Mouse (Mus musculus) liver, postnatal 0 days (tissue): ENCODE data around the gene Dnajc6. TPM values are rescaled to one million over a fixed set of nuclear protein-coding genes. Genes with fewer than 3 reads are reported as not detected.
A peak's percentile ranks its signal among the peaks of the same experiment; 100 is the strongest.

Experiments
- ATAC-seq: fragments of 200-750 bp; cut with Nextera tagmentation; 2 replicates; pipeline ENCODE4 v1.8.0; 2017; ENCODE audit warnings: mild to moderate bottlenecking, moderate library complexity
- DNase-seq: peaks from one replicate; pipeline ENCODE4 v3.0.0-alpha.2; 2016
- H3K27ac ChIP-seq: fragments of 300-500 bp; sonication (generic); 2 replicates; pipeline ENCODE4 v1.5.1; 2014; ENCODE audit warnings: antibody characterized with exemption, moderate library complexity, mild to moderate bottlenecking, low read depth
- H3K27me3 ChIP-seq: fragments of 300-500 bp; sonication (generic); 2 replicates; pipeline ENCODE4 v1.6.1; 2014; ENCODE audit warnings: low read length, control low read depth, mixed read lengths; ENCODE audit not compliant: insufficient read depth
- H3K36me3 ChIP-seq: fragments of 300-500 bp; sonication (generic); replicated peaks from 2 replicates; pipeline ENCODE4 v1.6.1; 2014; ENCODE audit warnings: mild to moderate bottlenecking, control low read depth, low read length, moderate library complexity, mixed read lengths; ENCODE audit not compliant: insufficient read depth
- H3K4me1 ChIP-seq: fragments of 300-500 bp; sonication (generic); 2 replicates; pipeline ENCODE4 v1.6.1; 2014; ENCODE audit warnings: antibody characterized with exemption, mild to moderate bottlenecking, control low read depth; ENCODE audit not compliant: insufficient read depth
- H3K4me2 ChIP-seq: fragments of 300-500 bp; sonication (generic); 2 replicates; pipeline ENCODE4 v1.6.1; 2014; ENCODE audit warnings: low read depth, mild to moderate bottlenecking, low read length, moderate library complexity, mixed read lengths
- H3K4me3 ChIP-seq: fragments of 300-500 bp; sonication (generic); 2 replicates; pipeline ENCODE4 v1.5.1; 2014; ENCODE audit warnings: low read depth, low read length
- H3K9ac ChIP-seq: fragments of 300-500 bp; sonication (generic); replicated peaks from 2 replicates; pipeline ENCODE4 v1.6.1; 2014; ENCODE audit warnings: mild to moderate bottlenecking, moderate library complexity
- H3K9me3 ChIP-seq: fragments of 300-500 bp; sonication (generic); 2 replicates; pipeline ENCODE4 v1.6.1; 2016; ENCODE audit warnings: mild to moderate bottlenecking, control low read depth, low read length, mixed read lengths
- CTCF ChIP-seq: sonication (generic); IDR thresholded peaks from 2 replicates; pipeline ENCODE4 v1.5.1; 2016; ENCODE audit warnings: antibody characterized with exemption, low read depth
- EP300 ChIP-seq: IDR thresholded peaks from 2 replicates; pipeline ENCODE4 v1.6.1; 2016; ENCODE audit warnings: antibody characterized with exemption, low read depth, mild to moderate bottlenecking
- WGBS: fragments of 180-500 bp; shearing (Covaris S2); extraction: QIAGEN DNeasy Blood & Tissue Kit; methylation state at CpG from one replicate; pipeline ENCODE4 v1.1.7; 2014; ENCODE audit not compliant: insufficient replicate concordance; 5-methylcytosine and 5-hydroxymethylcytosine counted together
- polyA plus RNA-seq: library from polyadenylated mRNA; unstranded; fragments of >200 nt; fragmentation: Nextera tagmentation; extraction: Ambion mirVana; gene quantifications from 2 replicates; pipeline ENCODE4 v1.2.1, GENCODE M21; 2015

Gene Dnajc6
- polyA plus RNA-seq, 1 experiment from 2014 or later: 0.16 TPM

DNA sequence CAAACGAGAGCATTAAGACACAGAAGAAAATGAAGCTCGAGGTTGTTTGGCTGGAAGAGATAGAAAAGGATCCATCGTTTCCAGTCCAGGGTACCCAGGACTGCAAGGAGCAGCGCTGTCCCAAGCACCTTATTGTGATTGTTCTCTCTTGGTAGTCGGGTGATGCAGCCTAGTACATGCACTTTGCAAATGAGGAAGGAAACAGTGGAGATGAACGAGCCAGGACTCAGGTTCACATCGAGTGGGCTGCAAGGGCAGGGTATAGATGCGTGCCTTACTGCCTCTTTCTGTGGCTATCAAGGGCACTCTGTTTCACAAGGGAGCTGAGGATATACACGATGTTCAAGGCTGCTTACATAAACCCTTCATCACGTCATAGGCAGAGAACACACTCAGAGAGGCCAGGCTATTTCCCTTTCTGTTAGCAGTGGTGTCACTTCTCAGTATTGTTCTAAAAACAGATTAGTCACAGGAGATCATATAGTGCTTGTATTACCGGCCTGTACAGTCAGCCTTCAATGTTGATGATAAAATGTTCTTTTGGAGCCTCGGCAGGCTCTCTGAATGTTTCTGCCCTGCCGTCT is 189.9 kb downstream of the Dnajc6 start:
- H3K9ac ChIP-seq: no peak overlapping the region
- no peak for DNase-seq
- H3K4me3 ChIP-seq: no peak overlapping the region
- H3K27ac ChIP-seq: no peak overlapping the region
- peak; percentile 65 for ATAC-seq
- no peaks in the 10 kb centered on the region for H3K9me3 ChIP-seq
- TF ChIP-seq CTCF: no peak
- peak; percentile 48; the same call in 1 of the 2 replicates for TF ChIP-seq EP300
- no peaks in the 10 kb centered on the region for H3K36me3 ChIP-seq
- peaks cover 3% of the 10 kb centered on the region; the same call in 1 of the 2 replicates for H3K4me1 ChIP-seq
- no peak overlapping the region for H3K4me2 ChIP-seq
- WGBS: 46% methylated on average over 13 of the region's 13 CpGs
- no peaks in the 10 kb centered on the region for H3K27me3 ChIP-seq

DNA sequence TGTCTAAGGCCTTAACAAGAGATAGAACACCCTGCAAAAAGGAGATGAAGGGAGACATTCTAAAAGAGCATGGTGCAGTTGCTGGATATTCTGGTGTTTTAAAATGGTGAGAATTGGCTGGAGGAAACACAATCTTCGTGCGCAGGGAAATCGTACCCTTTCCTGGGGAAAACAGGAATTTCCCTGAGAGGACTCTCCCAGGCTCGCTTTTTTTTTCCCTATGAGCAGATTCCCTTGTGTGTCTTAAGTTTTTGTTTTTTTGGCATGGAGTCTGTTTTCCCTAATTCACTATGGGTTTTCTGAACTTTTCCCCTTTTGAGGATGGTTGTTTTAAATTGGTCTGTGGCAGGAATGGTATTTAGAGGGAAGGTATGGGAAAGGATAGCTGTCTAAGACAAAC is 192.8 kb downstream of the Dnajc6 start:
- DNase-seq (no peak), ATAC-seq (no peak)
- no peak for TF ChIP-seq EP300
- TF ChIP-seq CTCF: no peak
- no peak overlapping the region for H3K4me2 ChIP-seq
- H3K27me3 ChIP-seq: no peaks in the 10 kb centered on the region
- no peak overlapping the region for H3K4me3 ChIP-seq
- H3K27ac ChIP-seq: no peak overlapping the region
- H3K9ac ChIP-seq: no peak overlapping the region
- no peaks in the 10 kb centered on the region for H3K9me3 ChIP-seq
- no peaks in the 10 kb centered on the region for H3K4me1 ChIP-seq
- 75% methylated on average over 4 of the region's 4 CpGs for WGBS
- no peaks in the 10 kb centered on the region for H3K36me3 ChIP-seq

- no peak for DNase-seq
- 58% methylated on average over 5 of the region's 5 CpGs for WGBS
- H3K36me3 ChIP-seq: no peaks in the 10 kb centered on the region
These were observed 193.2 kb downstream of the Dnajc6 start for GRCm38 (mm10) chr4:101689645-101690044.

More at GRCm38 (mm10) chr4:101689645-101690044, 193.2 kb downstream of the Dnajc6 start:
- Histone ChIP-seq H3K4me1 (no peaks in the 10 kb centered on the region), H3K4me2 (no peak overlapping the region), H3K27ac (no peak overlapping the region), H3K9me3 (no peaks in the 10 kb centered on the region), H3K27me3 (no peaks in the 10 kb centered on the region), H3K9ac (no peak overlapping the region), H3K4me3 (no peak overlapping the region)
- TF ChIP-seq EP300 (no peak), CTCF (no peak)
- no peak for ATAC-seq

Other genes with a start within 250 kb of the Dnajc6 start
- 33.9 and 51.2 TPM in 2 replicates for gene Jak1, start 231.4 kb upstream of the Dnajc6 start, polyA plus RNA-seq
- 27.1 and 31.3 TPM in 2 replicates for gene Ak4, start 77.4 kb upstream of the Dnajc6 start, polyA plus RNA-seq
- 39.7 and 41.1 TPM in 2 replicates for gene Leprot, start 151.1 kb downstream of the Dnajc6 start, polyA plus RNA-seq
- 19.0 and 30.1 TPM in 2 replicates for gene Lepr, start 220.8 kb downstream of the Dnajc6 start, polyA plus RNA-seq